Mouse (Mus musculus) cortical plate, adult 2 months (tissue): ENCODE data around the gene Esyt1.

ENCODE experiments used
- CTCF ChIP-seq: fragments of 200-500 bp; IDR thresholded peaks from 2 replicates; pipeline ENCODE4 v1.5.1; 2011; ENCODE audit warnings: mild to moderate bottlenecking, control low read depth, low read length; ENCODE audit not compliant: insufficient read depth; ENCODE audit errors: extremely low read depth
- POLR2A ChIP-seq: fragments of 200-500 bp; IDR thresholded peaks from 2 replicates; pipeline ENCODE4 v1.6.1; 2011; ENCODE audit warnings: mild to moderate bottlenecking, low read length, control low read depth; ENCODE audit not compliant: insufficient read depth; ENCODE audit errors: extremely low read depth

DNA sequence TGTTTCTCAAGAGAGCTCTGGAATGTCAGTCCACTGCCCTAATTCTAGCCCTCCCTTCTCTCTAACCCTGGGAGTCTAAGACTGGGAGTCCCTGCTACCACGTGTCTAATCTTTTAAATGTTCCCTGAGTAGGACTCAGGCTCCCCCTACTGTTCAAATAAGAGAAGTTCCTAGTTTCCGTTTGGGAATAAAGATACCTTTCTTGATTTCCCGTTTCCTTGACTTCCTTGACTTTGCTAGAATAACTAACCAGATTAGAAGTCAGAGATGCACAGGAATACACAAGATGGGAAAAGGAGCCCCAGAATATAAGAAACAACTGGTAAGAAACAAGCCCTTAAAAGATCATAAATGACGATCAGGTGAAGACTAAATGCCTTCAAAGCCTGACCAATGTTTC, 20.7 kb upstream of the Esyt1 start:
- TF ChIP-seq CTCF (peak; percentile 50; the same call in 1 of the 2 replicates), POLR2A (no peak)
